Mouse (Mus musculus) heart, postnatal 0 days (tissue): ENCODE measurements at regions not wholly inside any gene's neighbourhood (a gene's known extent, or its start where the extent isn't known, plus 50 kb on each side); places are given as distances from the start of the nearest gene placed in this dataset.

Source experiments
- ATAC-seq: fragments of 200-750 bp; cut with Nextera tagmentation; 2 replicates; pipeline ENCODE4 v1.8.0; 2017; ENCODE audit warnings: low read depth, moderate number of reproducible peaks, moderate library complexity; ENCODE audit not compliant: insufficient read depth
- DNase-seq: peaks from one replicate; pipeline ENCODE4 v3.0.0-alpha.2; 2016; ENCODE audit warnings: low spot score
- H3K27ac ChIP-seq: fragments of 300-500 bp; sonication (generic); 2 replicates; pipeline ENCODE4 v1.5.1; 2014; ENCODE audit warnings: low read depth, mild to moderate bottlenecking
- H3K27me3 ChIP-seq: fragments of 300-500 bp; sonication (generic); 2 replicates; pipeline ENCODE4 v1.6.1; 2014; ENCODE audit warnings: low read length, mixed read lengths; ENCODE audit not compliant: control insufficient read depth, insufficient read depth
- H3K36me3 ChIP-seq: fragments of 300-500 bp; sonication (generic); replicated peaks from 2 replicates; pipeline ENCODE4 v1.6.1; 2014; ENCODE audit warnings: low read length, mixed read lengths; ENCODE audit not compliant: control insufficient read depth, insufficient read depth
- H3K4me1 ChIP-seq: fragments of 300-500 bp; sonication (generic); 2 replicates; pipeline ENCODE4 v1.6.1; 2014; ENCODE audit warnings: antibody characterized with exemption; ENCODE audit not compliant: control insufficient read depth, insufficient read depth
- H3K4me2 ChIP-seq: fragments of 300-500 bp; sonication (generic); 2 replicates; pipeline ENCODE4 v1.6.1; 2014; ENCODE audit warnings: low read depth, mild to moderate bottlenecking, low read length, moderate library complexity
- H3K4me3 ChIP-seq: fragments of 300-500 bp; sonication (generic); 2 replicates; pipeline ENCODE4 v1.5.1; 2014; ENCODE audit warnings: low read depth, low read length
- H3K9ac ChIP-seq: fragments of 300-500 bp; sonication (generic); replicated peaks from 2 replicates; pipeline ENCODE4 v1.6.1; 2014; ENCODE audit warnings: low read depth, low read length, mixed read lengths
- H3K9me3 ChIP-seq: fragments of 300-500 bp; sonication (generic); replicated peaks from 2 replicates; pipeline ENCODE4 v1.6.1; 2016; ENCODE audit warnings: low read length; ENCODE audit not compliant: control insufficient read depth
- CTCF ChIP-seq: IDR thresholded peaks from 2 replicates; pipeline ENCODE4 v1.5.1; 2016; ENCODE audit warnings: antibody characterized with exemption, control low read depth, low read depth
- EP300 ChIP-seq: IDR thresholded peaks from 2 replicates; pipeline ENCODE4 v1.6.1; 2016; ENCODE audit warnings: antibody characterized with exemption, low read depth
- WGBS: fragments of 180-500 bp; shearing (Covaris S2); extraction: QIAGEN DNeasy Blood & Tissue Kit; methylation state at CpG from one replicate; pipeline ENCODE4 v1.1.7; 2014; 5-methylcytosine and 5-hydroxymethylcytosine counted together

GRCm38 (mm10) chrX:115359111-115359510, 451.7 kb downstream of the Ube2dnl2 start:
- Histone ChIP-seq H3K4me1 (no peaks in the 10 kb centered on the region), H3K4me3 (no peak overlapping the region), H3K27ac (no peak overlapping the region), H3K9ac (no peak overlapping the region), H3K36me3 (no peaks in the 10 kb centered on the region), H3K27me3 (no peaks in the 10 kb centered on the region), H3K4me2 (no peak overlapping the region), H3K9me3 (no peaks in the 10 kb centered on the region)
- TF ChIP-seq CTCF (no peak), EP300 (no peak)
- WGBS, result 67% methylated on average over 4 of the region's 4 CpGs
- DNase-seq, result no peak
- ATAC-seq, result no peak

GRCm38 (mm10) chrX:115396373-115396772, 489.0 kb downstream of the Ube2dnl2 start:
- Histone ChIP-seq H3K9me3 (no peaks in the 10 kb centered on the region), H3K9ac (no peak overlapping the region), H3K4me1 (no peaks in the 10 kb centered on the region), H3K4me3 (no peak overlapping the region), H3K36me3 (no peaks in the 10 kb centered on the region), H3K27me3 (no peaks in the 10 kb centered on the region), H3K4me2 (no peak overlapping the region), H3K27ac (no peak overlapping the region)
- peak; percentile 23 for DNase-seq
- TF ChIP-seq CTCF (no peak; the same call in 1 of the 2 replicates), EP300 (no peak)
- 40% methylated on average over 3 of the region's 3 CpGs for WGBS
- ATAC-seq, result no peak
